Mouse (Mus musculus) lung, postnatal 0 days (tissue): ENCODE measurements around the gene Bckdhb.

Experiments used
- CTCF ChIP-seq: IDR thresholded peaks from 2 replicates; pipeline ENCODE4 v1.5.1; 2016; ENCODE audit warnings: antibody characterized with exemption, mild to moderate bottlenecking
- EP300 ChIP-seq: IDR thresholded peaks from 2 replicates; pipeline ENCODE4 v1.6.1; 2016; ENCODE audit warnings: antibody characterized with exemption, mild to moderate bottlenecking, control low read depth

DNA sequence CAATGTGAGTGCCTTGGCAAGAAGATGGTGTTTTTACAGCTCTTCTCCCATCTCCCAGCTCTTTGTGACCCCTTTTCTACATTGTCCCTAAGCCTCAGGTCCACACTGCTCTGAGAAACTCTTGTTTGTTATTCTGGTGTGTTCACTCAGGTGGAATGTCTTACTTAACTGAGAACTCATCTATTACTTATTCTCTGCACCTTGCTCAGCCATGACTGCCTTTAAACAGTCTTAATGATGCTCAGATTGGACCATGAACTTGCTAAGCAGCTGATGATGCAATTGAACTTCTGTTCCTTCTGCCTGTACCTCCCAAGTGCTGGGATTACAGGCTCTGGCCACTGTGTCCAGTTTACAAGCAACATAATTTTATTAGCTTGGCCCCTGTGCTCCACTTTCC lies 86.2 kb downstream of the Bckdhb start:
- TF ChIP-seq CTCF, result no peak
- no peak for TF ChIP-seq EP300
